Mouse (Mus musculus): ENCODE results near the gene Uso1. TPM values are rescaled to one million over a fixed set of nuclear protein-coding genes. Genes with fewer than 3 reads are reported as not detected.

Gene Uso1
- polyA plus RNA-seq, 2 experiments: 14.3 to 18.6 TPM

GRCm38 (mm10) chr5:92227782-92228181, 90.0 kb downstream of the Uso1 start:
- Histone ChIP-seq H3K36me3 (replicated peaks; ENCODE audit: control insufficient read depth, insufficient read depth, low read depth) (no peaks in the 10 kb centered on the region), H3K27ac (no peak overlapping the region), H3K4me3 (ENCODE audit: insufficient read depth in 1 of 2, low read depth in 2 of 2, low read length in 2 of 2) (no peak overlapping the region), H3K27me3 (ENCODE audit: control insufficient read depth, insufficient read depth, low read length) (no peaks in the 10 kb centered on the region; the same call in 1 of the 2 replicates), H3K9ac (replicated peaks) (no peak overlapping the region), H3K9me3 (ENCODE audit: control insufficient read depth, low read length) (no peaks in the 10 kb centered on the region), H3K4me1 (replicated peaks; ENCODE audit: control insufficient read depth in 2 of 2, insufficient read depth in 2 of 2, low read length in 1 of 2) (no peaks in the 10 kb centered on the region), H3K4me2 (ENCODE audit: low read depth) (no peak overlapping the region)
- TF ChIP-seq EP300 (IDR thresholded peaks at IDR 0.05; ENCODE audit: low read depth): no peak
- no peak for TF ChIP-seq CTCF (IDR thresholded peaks at IDR 0.05; ENCODE audit: low read depth)
- DNase-seq (ENCODE audit: low read depth in 3 of 3, low spot score in 3 of 3) (no peak), ATAC-seq (ENCODE audit: insufficient read depth) (no peak)
- WGBS (ENCODE audit: insufficient replicate concordance): 60% methylated on average over 7 of the region's 7 CpGs

- TF ChIP-seq EP300 (IDR thresholded peaks at IDR 0.05; ENCODE audit: low read depth): no peak
- TF ChIP-seq CTCF (IDR thresholded peaks at IDR 0.05; ENCODE audit: low read depth): no peak
- Histone ChIP-seq H3K9ac (replicated peaks) (no peak overlapping the region), H3K27ac (no peak overlapping the region), H3K36me3 (replicated peaks; ENCODE audit: control insufficient read depth, insufficient read depth, low read depth) (no peaks in the 10 kb centered on the region), H3K27me3 (ENCODE audit: control insufficient read depth, insufficient read depth, low read length) (no peaks in the 10 kb centered on the region; the same call in 1 of the 2 replicates), H3K9me3 (ENCODE audit: control insufficient read depth, low read length) (no peaks in the 10 kb centered on the region), H3K4me1 (replicated peaks; ENCODE audit: control insufficient read depth in 2 of 2, insufficient read depth in 2 of 2, low read length in 1 of 2) (no peaks in the 10 kb centered on the region), H3K4me2 (ENCODE audit: low read depth) (no peak overlapping the region), H3K4me3 (ENCODE audit: insufficient read depth in 1 of 2, low read depth in 2 of 2, low read length in 2 of 2) (no peak overlapping the region)
- no peak for DNase-seq (ENCODE audit: low read depth in 3 of 3, low spot score in 3 of 3)
- ATAC-seq (ENCODE audit: insufficient read depth): no peak
- 33% methylated on average over 10 of the region's 10 CpGs for WGBS (ENCODE audit: insufficient replicate concordance)
These were observed 91.0 kb downstream of the Uso1 start for GRCm38 (mm10) chr5:92228776-92229175.

GRCm38 (mm10) chr5:92229514-92229913, 91.8 kb downstream of the Uso1 start:
- Histone ChIP-seq H3K4me2 (ENCODE audit: low read depth) (no peak overlapping the region), H3K36me3 (replicated peaks; ENCODE audit: control insufficient read depth, insufficient read depth, low read depth) (no peaks in the 10 kb centered on the region), H3K9ac (replicated peaks) (no peak overlapping the region), H3K4me1 (replicated peaks; ENCODE audit: control insufficient read depth in 2 of 2, insufficient read depth in 2 of 2, low read length in 1 of 2) (no peaks in the 10 kb centered on the region), H3K27me3 (ENCODE audit: control insufficient read depth, insufficient read depth, low read length) (no peaks in the 10 kb centered on the region; the same call in 1 of the 2 replicates), H3K27ac (no peak overlapping the region), H3K9me3 (ENCODE audit: control insufficient read depth, low read length) (no peaks in the 10 kb centered on the region), H3K4me3 (ENCODE audit: insufficient read depth in 1 of 2, low read depth in 2 of 2, low read length in 2 of 2) (no peak overlapping the region)
- DNase-seq (ENCODE audit: low read depth in 3 of 3, low spot score in 3 of 3): no peak
- ATAC-seq (ENCODE audit: insufficient read depth): no peak
- TF ChIP-seq EP300 (IDR thresholded peaks at IDR 0.05; ENCODE audit: low read depth) (no peak), CTCF (IDR thresholded peaks at IDR 0.05; ENCODE audit: low read depth) (no peak)
- WGBS (ENCODE audit: insufficient replicate concordance): 77% methylated on average over 3 of the region's 3 CpGs

- H3K9me3 ChIP-seq (ENCODE audit: control insufficient read depth, low read length): no peaks in the 10 kb centered on the region
- WGBS (ENCODE audit: insufficient replicate concordance): 60% methylated on average over 11 of the region's 11 CpGs
- no peak overlapping the region for H3K27ac ChIP-seq
- no peak for DNase-seq (ENCODE audit: low read depth in 3 of 3, low spot score in 3 of 3)
- no peak for ATAC-seq (ENCODE audit: insufficient read depth)
- no peak overlapping the region for H3K4me2 ChIP-seq (ENCODE audit: low read depth)
- H3K36me3 ChIP-seq (replicated peaks; ENCODE audit: control insufficient read depth, insufficient read depth, low read depth): no peaks in the 10 kb centered on the region
- H3K9ac ChIP-seq (replicated peaks): no peak overlapping the region
- H3K4me1 ChIP-seq (replicated peaks; ENCODE audit: control insufficient read depth in 2 of 2, insufficient read depth in 2 of 2, low read length in 1 of 2): no peaks in the 10 kb centered on the region
- TF ChIP-seq CTCF (IDR thresholded peaks at IDR 0.05; ENCODE audit: low read depth) (no peak), EP300 (IDR thresholded peaks at IDR 0.05; ENCODE audit: low read depth) (no peak)
- H3K4me3 ChIP-seq (ENCODE audit: insufficient read depth in 1 of 2, low read depth in 2 of 2, low read length in 2 of 2): no peak overlapping the region
- H3K27me3 ChIP-seq (ENCODE audit: control insufficient read depth, insufficient read depth, low read length): no peaks in the 10 kb centered on the region; the same call in 1 of the 2 replicates
These were observed 92.6 kb downstream of the Uso1 start for GRCm38 (mm10) chr5:92230306-92230705.

- no peak for DNase-seq (ENCODE audit: low read depth in 3 of 3, low spot score in 3 of 3)
- no peak overlapping the region for H3K9ac ChIP-seq (replicated peaks)
- no peak for ATAC-seq (ENCODE audit: insufficient read depth)
- H3K27me3 ChIP-seq (ENCODE audit: control insufficient read depth, insufficient read depth, low read length): no peaks in the 10 kb centered on the region; the same call in 1 of the 2 replicates
- H3K4me2 ChIP-seq (ENCODE audit: low read depth): no peak overlapping the region
- 53% methylated on average over 10 of the region's 10 CpGs for WGBS (ENCODE audit: insufficient replicate concordance)
- H3K9me3 ChIP-seq (ENCODE audit: control insufficient read depth, low read length): no peaks in the 10 kb centered on the region
- H3K36me3 ChIP-seq (replicated peaks; ENCODE audit: control insufficient read depth, insufficient read depth, low read depth): no peaks in the 10 kb centered on the region
- TF ChIP-seq EP300 (IDR thresholded peaks at IDR 0.05; ENCODE audit: low read depth): no peak
- TF ChIP-seq CTCF (IDR thresholded peaks at IDR 0.05; ENCODE audit: low read depth): no peak
- no peak overlapping the region for H3K4me3 ChIP-seq (ENCODE audit: insufficient read depth in 1 of 2, low read depth in 2 of 2, low read length in 2 of 2)
- H3K4me1 ChIP-seq (replicated peaks; ENCODE audit: control insufficient read depth in 2 of 2, insufficient read depth in 2 of 2, low read length in 1 of 2): no peaks in the 10 kb centered on the region
- no peak overlapping the region for H3K27ac ChIP-seq
These were observed 94.1 kb downstream of the Uso1 start for GRCm38 (mm10) chr5:92231836-92232235.
